Mouse (Mus musculus) left cerebral cortex, postnatal 4 days (tissue): ENCODE measurements at regions not wholly inside any gene's neighbourhood (a gene's known extent, or its start where the extent isn't known, plus 50 kb on each side); places are given as distances from the start of the nearest gene placed in this dataset.

ENCODE experiments used
- DNase-seq: peaks from one replicate; pipeline ENCODE4 v3.0.0-alpha.2; 2022
- intact Hi-C: fragments of 180-260 bp; cut with DNase I; formaldehyde crosslinking; loops from one replicate; pipeline ENCODE4 v1.15.1; 2025

GRCm38 (mm10) chr9:61645661-61646425 lies 268.5 kb downstream of the Rplp1 start:
- intact Hi-C loops, result no loop called here
- DNase-seq, result no peak

- DNase-seq, result no peak
- intact Hi-C loops, result no loop called here
These were observed 268.6 kb downstream of the Tle3 start for GRCm38 (mm10) chr9:61640739-61641138.

GRCm38 (mm10) chr9:61638908-61639307 lies 266.7 kb downstream of the Tle3 start:
- intact Hi-C loops, result no loop called here
- no peak for DNase-seq

- DNase-seq, result no peak
- intact Hi-C loops, result no loop called here
These were observed 261.8 kb downstream of the Tle3 start for GRCm38 (mm10) chr9:61633936-61634335.

- intact Hi-C loops, result no loop called here
These were observed 260.4 kb downstream of the Tle3 start for GRCm38 (mm10) chr9:61632602-61633001.

GRCm38 (mm10) chr9:61631097-61631496 lies 258.9 kb downstream of the Tle3 start:
- DNase-seq, result peak; percentile 17
- intact Hi-C loops, result no loop called here

More at GRCm38 (mm10) chr9:61632602-61633001, 260.4 kb downstream of the Tle3 start:
- DNase-seq, result no peak

GRCm38 (mm10) chr9:61627801-61628574 lies 255.8 kb downstream of the Tle3 start:
- intact Hi-C loops, result no loop called here
- DNase-seq, result no peak

- peak; percentile 47 for DNase-seq
- intact Hi-C loops, result no loop called here
These were observed 250.8 kb downstream of the Tle3 start for GRCm38 (mm10) chr9:61622933-61623332.

GRCm38 (mm10) chr9:61621939-61622338 lies 249.8 kb downstream of the Tle3 start:
- no peak for DNase-seq
- intact Hi-C loops, result no loop called here

GRCm38 (mm10) chr9:61620786-61621185 lies 248.6 kb downstream of the Tle3 start:
- intact Hi-C loops, result no loop called here
- DNase-seq, result no peak

- intact Hi-C loops, result no loop called here
- DNase-seq, result no peak
These were observed 247.9 kb downstream of the Tle3 start for GRCm38 (mm10) chr9:61620105-61620504.

GRCm38 (mm10) chr9:61618510-61619249 lies 246.5 kb downstream of the Tle3 start:
- no peak for DNase-seq
- intact Hi-C loops, result no loop called here

GRCm38 (mm10) chr9:61617979-61618378 lies 245.8 kb downstream of the Tle3 start:
- intact Hi-C loops, result no loop called here
- no peak for DNase-seq

GRCm38 (mm10) chr9:61615556-61615955 lies 243.4 kb downstream of the Tle3 start:
- intact Hi-C loops, result no loop called here
- DNase-seq, result no peak

GRCm38 (mm10) chr9:61607576-61607975 lies 235.4 kb downstream of the Tle3 start:
- DNase-seq, result no peak
- intact Hi-C loops, result no loop called here

GRCm38 (mm10) chr9:61602353-61602978 lies 230.3 kb downstream of the Tle3 start:
- DNase-seq, result no peak

GRCm38 (mm10) chr9:61601911-61602310 lies 229.7 kb downstream of the Tle3 start:
- intact Hi-C loops, result no loop called here

More at GRCm38 (mm10) chr9:61602353-61602978, 230.3 kb downstream of the Tle3 start:
- intact Hi-C loops, result no loop called here

GRCm38 (mm10) chr9:61597287-61597686 lies 225.1 kb downstream of the Tle3 start:
- intact Hi-C loops, result no loop called here
- no peak for DNase-seq

More at GRCm38 (mm10) chr9:61601911-61602310, 229.7 kb downstream of the Tle3 start:
- no peak for DNase-seq

GRCm38 (mm10) chr9:61596410-61597108 lies 224.4 kb downstream of the Tle3 start:
- no peak for DNase-seq
- intact Hi-C loops, result no loop called here
